Mouse (Mus musculus) embryonic facial prominence, embryonic 11.5 days (tissue): ENCODE measurements at regions not wholly inside any gene's neighbourhood (a gene's known extent, or its start where the extent isn't known, plus 50 kb on each side); places are given as distances from the start of the nearest gene placed in this dataset.
A peak's percentile ranks its signal among the peaks of the same experiment; 100 is the strongest.
"Not testable (repeated sequence)": the region's sequence is repeated elsewhere in the genome, so short reads cannot be mapped to it uniquely, and the experiment has no call there.

Source experiments
- ATAC-seq: fragments of 200-750 bp; cut with Nextera tagmentation; replicated peaks from 2 replicates; pipeline ENCODE4 v1.8.0; 2017; ENCODE audit warnings: low read depth; ENCODE audit not compliant: insufficient number of reproducible peaks, low FRiP score, low TSS enrichment
- DNase-seq: peaks from one replicate; pipeline ENCODE4 v3.0.0-alpha.2; 2015; ENCODE audit warnings: low spot score
- H3K27ac ChIP-seq: fragments of 300-500 bp; sonication (generic); replicated peaks from 2 replicates; pipeline ENCODE4 v1.5.1; 2014; ENCODE audit warnings: mild to moderate bottlenecking, low read depth, low read length, control low read depth
- H3K27me3 ChIP-seq: fragments of 300-500 bp; sonication (generic); 2 replicates; pipeline ENCODE4 v1.6.1; 2014; ENCODE audit warnings: mild to moderate bottlenecking, low read length, moderate library complexity, mixed read lengths; ENCODE audit not compliant: control insufficient read depth, insufficient read depth
- H3K36me3 ChIP-seq: fragments of 300-500 bp; sonication (generic); replicated peaks from 2 replicates; pipeline ENCODE4 v1.6.1; 2014; ENCODE audit warnings: low read depth, mild to moderate bottlenecking, low read length, moderate library complexity, mixed read lengths; ENCODE audit not compliant: control insufficient read depth, insufficient read depth
- H3K4me1 ChIP-seq: fragments of 300-500 bp; sonication (generic); 2 replicates; pipeline ENCODE4 v1.6.1; 2014; ENCODE audit warnings: low read length, mixed read lengths; ENCODE audit not compliant: control insufficient read depth, insufficient read depth
- H3K4me2 ChIP-seq: fragments of 300-500 bp; sonication (generic); 2 replicates; pipeline ENCODE4 v1.6.1; 2014; ENCODE audit warnings: low read depth, mild to moderate bottlenecking, control low read depth, low read length, moderate library complexity
- H3K4me3 ChIP-seq: fragments of 300-500 bp; sonication (generic); 2 replicates; pipeline ENCODE4 v1.5.1; 2014; ENCODE audit warnings: low read depth, low read length, control low read depth
- H3K9ac ChIP-seq: fragments of 300-500 bp; sonication (generic); replicated peaks from 2 replicates; pipeline ENCODE4 v1.6.1; 2014; ENCODE audit warnings: mild to moderate bottlenecking, control low read depth, low read length
- H3K9me3 ChIP-seq: fragments of 300-500 bp; sonication (generic); replicated peaks from 2 replicates; pipeline ENCODE4 v1.6.1; 2016; ENCODE audit warnings: mild to moderate bottlenecking, low read length, inconsistent platforms, mixed read lengths; ENCODE audit not compliant: control insufficient read depth
- WGBS: fragments of 180-500 bp; shearing (Covaris S2); extraction: QIAGEN DNeasy Blood & Tissue Kit; methylation state at CpG from one replicate; pipeline ENCODE4 v1.1.7; 2014; 5-methylcytosine and 5-hydroxymethylcytosine counted together

DNA sequence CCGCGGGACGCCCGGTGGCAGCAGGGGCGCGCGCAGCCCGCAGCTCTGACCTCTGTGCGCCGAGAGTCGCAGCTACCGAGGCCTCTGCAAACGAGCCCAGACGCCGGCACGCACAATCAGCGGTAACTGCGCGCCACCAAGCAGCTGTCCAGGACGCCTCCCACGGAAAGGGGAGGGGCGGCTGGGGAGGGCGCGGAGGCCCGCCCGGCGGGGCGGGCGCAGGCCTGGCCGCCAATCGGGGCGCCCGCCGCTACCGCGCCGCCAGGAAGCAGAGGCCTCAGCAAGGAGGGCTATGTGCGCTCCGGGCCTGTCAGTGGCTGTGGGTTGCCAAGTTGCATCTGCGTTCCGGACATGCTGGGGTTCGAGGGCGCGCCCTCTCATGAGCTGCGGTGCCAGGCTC lies 613.3 kb upstream of the Ywhaq start:
- not testable (repeated sequence) for ATAC-seq, H3K36me3 ChIP-seq, H3K4me2 ChIP-seq, H3K9me3 ChIP-seq, H3K27me3 ChIP-seq, H3K27ac ChIP-seq, H3K9ac ChIP-seq, H3K4me1 ChIP-seq
- H3K4me3 ChIP-seq = peak overlapping the region; percentile 23
- DNase-seq = peak; percentile 3
- WGBS = 4% methylated on average over 26 of the region's 45 CpGs

GRCm38 (mm10) chr12:22030263-22030662 lies 612.8 kb upstream of the Ywhaq start:
- DNase-seq, H3K9me3 ChIP-seq, H3K4me1 ChIP-seq, H3K4me2 ChIP-seq, H3K27me3 ChIP-seq, H3K9ac ChIP-seq, ATAC-seq, H3K36me3 ChIP-seq, H3K27ac ChIP-seq: not testable (repeated sequence)
- peak overlapping the region; percentile 23 for H3K4me3 ChIP-seq
- WGBS = 10% methylated on average over 26 of the region's 45 CpGs
